Mouse (Mus musculus) adrenal gland (tissue): ENCODE measurements around the gene Fars2.
"Not testable (repeated sequence)": the region's sequence is repeated elsewhere in the genome, so short reads cannot be mapped to it uniquely, and the experiment has no call there.

Experiments used
- intact Hi-C: fragments of 180-260 bp; cut with DNase I; formaldehyde crosslinking; loops from one replicate; pipeline ENCODE4 v1.15.1; 2025

Gene Fars2

DNA sequence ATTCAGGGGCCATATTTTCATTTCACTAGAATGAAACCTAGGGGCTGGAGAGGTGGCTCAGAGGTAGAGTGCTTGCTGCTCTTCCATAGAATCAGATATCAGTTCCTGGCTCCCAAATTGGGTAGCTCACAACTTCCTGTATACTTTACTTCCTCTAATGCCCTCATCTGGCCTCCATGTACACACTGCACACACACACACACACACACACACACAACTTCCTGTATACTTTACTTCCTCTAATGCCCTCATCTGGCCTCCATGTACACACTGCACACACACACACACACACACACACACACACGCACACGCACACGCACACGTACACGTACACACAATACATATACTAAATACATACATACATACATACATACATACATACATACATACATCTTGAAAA is 248.5 kb downstream of the Fars2 start:
- intact Hi-C loops: not testable (repeated sequence)

DNA sequence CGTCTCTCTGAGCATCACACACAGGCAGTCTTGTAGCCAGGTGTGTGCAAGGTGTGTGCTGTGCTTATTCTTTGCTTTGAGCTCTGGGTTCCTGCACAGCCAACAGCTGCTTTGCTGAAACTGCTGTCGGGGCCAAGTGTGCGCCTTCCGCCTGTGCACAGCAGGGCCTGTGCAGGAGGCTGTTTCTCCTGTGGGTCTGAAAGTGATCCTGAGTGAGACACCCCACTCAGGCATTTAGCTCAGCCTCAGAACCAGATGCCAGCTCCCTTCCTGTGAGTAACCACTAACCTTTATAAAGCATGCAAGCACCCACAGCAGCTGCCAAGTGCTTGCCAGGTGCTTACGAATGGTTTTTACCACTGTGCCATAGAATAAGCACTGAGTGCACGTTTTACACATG is 249.1 kb downstream of the Fars2 start:
- intact Hi-C loops: no loop called here

DNA sequence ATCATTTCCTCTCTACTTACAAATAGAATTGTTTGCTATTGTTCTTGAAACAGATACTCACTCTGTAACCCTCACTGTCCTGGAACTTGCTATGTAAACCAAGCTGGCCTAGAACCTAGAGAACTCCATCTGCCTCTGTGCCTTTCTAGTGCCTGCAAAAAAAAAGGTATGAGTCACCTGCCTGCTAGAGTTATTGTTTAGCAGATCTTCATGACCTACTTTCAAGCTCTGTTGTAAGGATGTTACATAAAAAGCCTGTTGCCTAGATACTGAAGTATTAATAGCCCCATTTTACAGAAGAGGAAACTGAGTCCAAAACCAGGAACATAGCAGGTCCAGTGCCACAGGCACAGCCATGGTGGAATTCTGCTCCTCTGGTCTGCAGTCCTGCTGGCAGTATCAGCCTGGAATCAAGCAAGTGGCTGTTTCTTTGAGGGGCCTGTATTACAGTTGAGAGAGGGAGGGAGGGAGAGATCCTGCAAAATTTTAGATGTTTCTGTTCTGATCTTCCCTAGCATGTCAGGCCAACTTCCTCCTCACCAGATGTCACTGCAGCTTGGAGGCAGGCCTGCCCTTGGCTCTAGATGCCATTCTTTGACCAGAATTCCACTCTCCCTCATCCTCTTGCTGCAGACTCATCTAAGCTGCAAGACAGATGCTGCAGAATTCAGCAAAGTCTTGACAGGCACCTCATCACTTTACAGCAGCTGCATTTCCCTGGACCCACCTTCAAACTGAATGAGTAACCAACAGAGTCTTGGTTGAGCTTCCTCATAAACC is 250.7 kb downstream of the Fars2 start:
- intact Hi-C loops: no loop called here

DNA sequence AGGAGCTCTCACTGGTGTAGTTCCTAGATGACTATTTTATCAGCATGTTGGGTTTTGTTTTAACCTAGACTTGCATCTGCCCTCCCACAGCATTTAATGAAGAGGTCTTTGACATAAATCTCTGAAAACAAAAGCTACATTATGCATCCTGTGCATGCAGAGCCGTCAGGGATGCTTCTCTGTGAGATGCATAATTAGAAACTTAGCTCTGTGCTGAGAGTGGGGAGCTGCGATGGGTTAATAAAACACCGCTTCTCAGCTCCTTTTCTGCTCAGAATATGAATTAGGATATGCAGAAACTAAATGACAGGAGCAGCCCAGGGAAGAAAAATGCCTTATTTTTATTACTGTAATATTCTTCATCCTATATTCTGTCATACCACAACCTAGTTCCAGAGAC is 251.6 kb downstream of the Fars2 start:
- intact Hi-C loops: no loop called here

DNA sequence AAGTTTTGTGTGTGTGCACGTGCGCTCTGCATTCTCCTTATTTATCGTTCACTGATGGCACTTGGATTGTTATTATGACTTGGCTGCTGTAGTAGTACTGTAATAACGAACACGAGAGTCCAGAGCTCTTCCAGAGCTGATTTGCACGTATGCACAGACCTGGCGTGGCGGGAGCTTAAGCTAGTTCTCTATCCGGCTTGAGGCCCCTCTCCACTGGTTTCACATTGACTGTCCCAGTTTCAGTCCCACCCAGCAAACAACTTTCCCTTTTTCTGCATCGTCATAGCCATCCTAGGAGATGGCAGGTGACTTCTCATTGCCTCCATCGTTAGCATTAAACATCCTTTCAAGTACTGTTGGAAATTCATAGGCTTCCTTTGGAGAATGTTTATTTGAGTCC is 252.2 kb downstream of the Fars2 start:
- intact Hi-C loops: no loop called here

DNA sequence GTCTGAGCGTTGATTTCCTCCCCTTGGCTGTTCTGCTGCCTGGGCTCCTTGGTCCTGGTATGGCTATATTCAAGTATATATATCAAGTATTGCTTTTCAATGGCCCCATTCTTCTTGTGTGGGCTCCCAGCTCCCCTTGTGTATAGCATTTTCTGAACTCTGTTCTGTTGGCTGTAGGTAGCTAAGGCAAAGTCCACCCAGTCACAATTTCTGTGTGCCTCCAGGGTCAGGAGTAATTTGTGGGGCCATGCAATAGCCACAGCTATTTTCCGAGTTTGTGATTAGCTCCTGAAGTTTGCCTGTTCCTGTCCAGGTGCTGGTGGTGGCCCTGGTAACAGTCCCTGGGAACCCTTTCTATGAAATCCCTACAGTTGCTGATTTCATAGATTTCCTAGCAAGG is 266.0 kb downstream of the Fars2 start:
- intact Hi-C loops: no loop called here

DNA sequence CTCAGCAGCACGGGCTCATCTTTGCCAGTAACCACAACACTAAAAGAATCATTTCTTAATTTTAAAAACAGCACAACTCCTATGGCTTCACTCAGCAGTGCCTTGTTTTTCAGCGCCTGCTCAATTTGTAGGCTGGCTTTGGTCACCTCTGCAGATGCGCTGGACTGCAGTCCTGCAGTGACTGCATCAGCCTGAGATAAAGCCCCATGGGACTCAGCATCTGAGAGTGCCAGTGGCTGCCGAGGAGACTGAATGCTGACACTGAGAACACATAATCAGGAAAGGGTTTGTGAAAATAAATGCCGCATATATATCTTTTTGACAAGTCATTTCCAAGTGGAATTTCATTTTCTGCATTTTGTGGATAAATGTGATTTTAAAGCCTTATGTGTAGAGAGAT is 268.9 kb downstream of the Fars2 start:
- intact Hi-C loops: no loop called here

DNA sequence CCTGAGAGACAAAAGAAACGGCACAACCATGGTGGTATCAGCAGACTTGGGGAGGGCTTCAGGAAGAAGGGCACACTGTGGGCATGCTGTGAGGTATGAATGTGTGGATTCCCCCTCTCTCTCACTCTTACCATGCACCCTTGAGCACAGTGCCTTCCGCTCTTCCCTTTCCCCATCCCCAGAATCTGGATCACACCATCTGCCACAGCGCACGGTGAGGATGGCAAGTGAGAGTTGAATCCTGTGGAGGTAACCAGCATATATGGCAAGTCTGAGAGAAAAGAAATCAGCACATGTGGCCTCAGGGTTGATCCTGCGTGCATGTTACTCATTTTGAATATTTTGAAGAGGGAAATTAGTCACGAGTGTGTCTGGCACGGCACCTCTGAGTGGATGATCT is 274.7 kb downstream of the Fars2 start:
- intact Hi-C loops: no loop called here

DNA sequence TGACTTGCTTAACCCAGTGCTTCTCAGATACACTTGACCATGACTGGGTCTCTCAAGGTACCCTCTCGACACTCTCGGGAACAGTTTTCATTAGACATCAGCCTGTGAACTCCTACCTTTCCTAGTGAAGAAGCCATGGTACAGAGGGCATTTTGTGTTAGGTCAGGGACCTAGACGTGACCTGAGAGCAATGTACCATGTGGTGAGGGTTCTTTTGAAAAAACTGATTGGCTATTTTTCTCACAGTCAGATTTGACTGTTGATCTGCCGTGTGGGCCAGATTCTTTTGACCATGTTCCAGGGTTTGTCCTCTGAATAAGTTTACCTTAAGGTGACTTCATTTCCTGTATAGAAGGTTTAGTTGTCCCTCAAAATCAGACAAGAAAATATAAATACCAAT is 275.5 kb downstream of the Fars2 start:
- intact Hi-C loops: no loop called here

DNA sequence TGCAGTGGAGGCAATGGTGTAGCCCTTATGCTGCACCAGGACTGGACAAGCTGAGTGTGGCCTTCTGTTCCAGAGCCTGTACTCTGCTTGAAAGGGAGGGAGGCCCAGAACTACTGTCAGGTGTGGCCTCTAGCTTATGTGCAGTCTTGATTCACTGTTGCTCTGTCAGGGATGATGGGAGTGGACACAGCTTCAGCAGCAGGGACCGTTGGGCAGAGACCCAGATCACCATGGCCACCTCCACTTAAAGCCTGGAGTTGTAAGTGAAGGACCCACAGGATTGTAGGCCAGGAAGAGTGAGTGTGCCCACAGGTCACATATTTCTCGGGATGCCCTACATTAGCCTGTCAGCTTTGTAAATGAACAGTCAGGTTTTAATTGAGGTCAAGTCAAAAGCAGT is 283.8 kb downstream of the Fars2 start:
- intact Hi-C loops: no loop called here

DNA sequence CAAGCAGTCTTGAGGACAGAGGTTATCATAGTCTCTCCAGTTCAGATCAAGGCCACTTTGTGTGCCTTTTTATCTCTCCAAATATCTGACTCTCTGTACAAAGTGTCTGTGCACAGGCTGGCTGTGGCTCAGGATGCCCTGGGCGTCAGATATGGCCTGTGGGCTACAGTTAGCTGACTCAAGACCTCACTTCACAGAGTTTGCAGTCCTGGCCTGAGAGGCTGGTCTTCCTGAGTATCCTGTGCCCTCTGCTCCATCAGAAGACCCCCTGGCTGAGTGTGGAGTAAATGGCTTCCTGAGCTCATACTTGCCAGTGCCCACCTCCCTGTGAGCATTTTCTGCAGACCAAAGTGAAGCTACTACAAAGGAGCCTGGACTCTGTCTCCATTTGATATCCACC is 296.1 kb downstream of the Fars2 start:
- intact Hi-C loops: no loop called here

DNA sequence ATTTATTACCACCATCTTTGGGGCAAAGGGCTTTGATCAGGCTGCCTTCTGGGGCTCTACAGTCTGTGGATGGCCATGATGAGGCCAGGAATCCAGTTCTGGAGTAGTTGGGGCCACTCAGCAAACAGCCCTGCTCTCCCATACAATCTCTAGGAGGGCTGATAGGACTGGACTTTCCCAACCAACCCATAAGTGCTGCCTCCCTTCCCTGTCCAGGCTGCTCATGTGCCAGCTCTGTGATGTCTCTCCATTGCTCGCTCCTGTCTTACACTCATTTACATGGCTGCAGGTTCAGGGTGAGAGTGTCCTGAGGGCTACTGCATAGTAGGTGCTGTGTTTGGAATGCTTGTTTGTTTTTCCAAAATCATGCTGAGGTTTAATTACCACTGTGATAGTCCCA is 298.0 kb downstream of the Fars2 start:
- intact Hi-C loops: no loop called here

DNA sequence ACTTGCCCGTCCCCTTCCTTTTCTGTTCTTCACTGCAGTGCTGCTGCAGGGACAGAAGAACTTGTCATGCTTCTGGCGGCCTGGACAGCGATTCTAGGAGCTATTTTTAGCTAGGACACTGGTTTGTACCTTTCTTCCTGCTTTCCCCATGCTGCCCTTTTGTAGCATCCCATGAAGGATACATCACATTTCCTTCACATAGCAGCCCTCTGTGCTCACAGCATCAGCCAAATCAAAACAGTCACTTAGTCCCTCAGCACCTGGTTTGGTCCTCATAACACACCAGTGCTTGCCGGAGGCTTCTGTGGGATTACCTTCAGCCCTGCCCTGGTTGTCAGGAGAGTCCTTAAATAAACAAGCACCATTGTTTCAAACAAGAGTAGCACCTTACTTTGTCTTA is 299.3 kb downstream of the Fars2 start:
- intact Hi-C loops: no loop called here

DNA sequence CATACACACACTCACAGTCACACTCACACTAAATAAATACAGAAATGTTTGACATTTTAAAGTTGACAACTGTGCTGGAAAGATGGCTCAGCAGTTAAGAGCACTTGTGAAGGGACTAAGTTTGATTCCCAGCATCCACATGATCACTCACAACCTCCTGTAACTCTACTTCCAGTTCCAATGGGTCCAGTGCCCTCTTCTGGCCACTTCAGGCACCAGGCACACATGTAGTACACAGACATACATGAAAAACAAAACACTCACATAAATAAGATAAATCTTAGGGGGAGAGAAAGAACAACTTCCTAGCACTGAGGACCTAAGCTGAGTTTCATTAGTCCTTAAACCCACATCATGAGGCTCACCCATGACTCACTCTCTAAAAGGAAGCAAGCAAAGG is 302.1 kb downstream of the Fars2 start:
- intact Hi-C loops: no loop called here

DNA sequence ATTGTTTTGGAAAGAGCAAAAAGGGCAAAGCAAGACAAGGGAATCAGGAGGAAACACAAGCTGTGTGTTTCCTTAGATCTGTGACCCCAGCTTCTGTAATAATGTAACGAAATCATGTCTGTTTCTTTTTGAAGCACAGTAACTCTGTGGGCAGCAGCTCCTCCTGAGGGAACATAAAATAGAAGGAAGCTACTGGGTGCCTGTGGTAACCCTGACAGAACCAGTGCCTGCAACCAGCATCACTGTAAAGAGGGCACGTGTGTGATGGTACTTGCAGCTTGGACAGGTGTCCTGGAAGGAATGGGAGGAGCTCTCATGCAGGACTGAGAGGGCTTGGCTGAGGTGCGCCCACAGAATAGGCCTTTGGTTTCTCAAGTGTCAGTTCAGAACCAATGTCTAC is 305.2 kb downstream of the Fars2 start:
- intact Hi-C loops: no loop called here

DNA sequence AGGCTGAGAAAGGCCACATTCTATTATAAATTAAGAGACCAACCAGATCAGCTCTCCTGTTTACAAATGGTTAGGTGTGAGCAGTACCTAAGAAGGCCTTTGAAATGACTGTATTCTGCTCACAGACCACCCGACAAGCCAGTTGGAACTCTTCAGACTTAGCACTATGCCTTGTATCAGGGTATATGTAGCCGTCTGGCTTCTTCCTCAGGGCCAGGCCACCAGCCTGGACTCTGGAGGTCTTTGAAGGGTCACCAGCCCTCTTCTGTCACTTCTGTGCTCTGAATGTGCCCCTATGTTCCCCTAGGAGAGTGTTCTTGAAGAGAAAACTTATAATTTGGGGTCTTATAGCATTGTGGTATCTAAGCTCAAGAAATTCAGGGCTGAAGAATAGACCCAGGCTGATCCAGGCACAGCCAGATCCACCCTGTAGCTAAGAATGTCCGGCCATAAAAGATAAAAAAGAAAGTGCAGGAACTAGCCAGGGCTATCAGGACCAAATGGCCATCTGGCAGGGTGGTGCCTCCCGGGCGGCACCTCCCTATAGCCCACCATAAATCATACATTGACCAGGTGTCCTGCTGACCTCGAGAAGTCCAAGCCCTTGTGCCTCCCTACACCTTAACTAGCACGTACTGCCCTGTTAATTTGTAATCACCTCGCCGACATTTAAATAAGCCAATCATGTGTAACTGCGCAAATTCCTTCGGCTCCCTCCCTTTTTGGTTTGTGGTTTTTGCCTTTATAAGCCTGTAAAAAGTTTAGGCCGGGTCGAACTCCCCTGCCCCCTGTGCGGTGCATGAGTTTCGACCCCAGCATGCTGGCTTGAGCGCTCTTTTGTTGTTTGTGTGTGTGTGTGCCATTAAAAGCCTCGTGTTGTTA is 308.9 kb downstream of the Fars2 start:
- intact Hi-C loops: not testable (repeated sequence)

DNA sequence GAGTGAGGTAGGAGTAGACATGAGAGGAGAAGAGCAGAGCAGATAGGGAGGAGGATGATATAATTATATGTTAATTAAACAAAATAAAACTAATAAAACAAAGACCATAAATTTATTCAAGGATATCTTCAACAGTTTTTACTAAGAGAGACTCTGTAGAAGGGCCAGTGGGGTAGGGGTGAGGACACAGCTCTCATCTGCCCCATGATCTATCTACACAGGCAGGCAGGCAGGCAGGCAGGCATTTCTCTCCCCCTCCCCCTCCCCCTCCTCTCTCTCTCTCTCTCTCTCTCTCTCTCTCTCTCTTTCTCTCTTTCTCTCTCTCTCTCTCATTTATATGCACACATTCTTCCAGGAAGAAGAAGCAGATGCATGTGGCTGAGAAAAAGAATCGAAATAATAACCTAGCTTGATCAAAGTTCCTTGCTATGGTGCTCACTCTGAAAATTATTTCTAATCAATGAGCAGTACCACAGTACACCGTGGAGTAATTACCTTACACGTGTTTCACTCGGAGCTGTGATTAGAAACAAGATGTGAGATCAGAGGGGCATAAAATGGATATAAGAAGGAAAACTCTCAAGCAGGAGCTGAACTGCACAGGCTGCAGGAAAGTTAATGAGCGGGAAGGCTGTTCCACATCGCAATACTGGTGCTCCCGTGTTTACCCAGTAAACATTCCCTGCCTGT is 312.4 kb downstream of the Fars2 start:
- intact Hi-C loops: no loop called here

DNA sequence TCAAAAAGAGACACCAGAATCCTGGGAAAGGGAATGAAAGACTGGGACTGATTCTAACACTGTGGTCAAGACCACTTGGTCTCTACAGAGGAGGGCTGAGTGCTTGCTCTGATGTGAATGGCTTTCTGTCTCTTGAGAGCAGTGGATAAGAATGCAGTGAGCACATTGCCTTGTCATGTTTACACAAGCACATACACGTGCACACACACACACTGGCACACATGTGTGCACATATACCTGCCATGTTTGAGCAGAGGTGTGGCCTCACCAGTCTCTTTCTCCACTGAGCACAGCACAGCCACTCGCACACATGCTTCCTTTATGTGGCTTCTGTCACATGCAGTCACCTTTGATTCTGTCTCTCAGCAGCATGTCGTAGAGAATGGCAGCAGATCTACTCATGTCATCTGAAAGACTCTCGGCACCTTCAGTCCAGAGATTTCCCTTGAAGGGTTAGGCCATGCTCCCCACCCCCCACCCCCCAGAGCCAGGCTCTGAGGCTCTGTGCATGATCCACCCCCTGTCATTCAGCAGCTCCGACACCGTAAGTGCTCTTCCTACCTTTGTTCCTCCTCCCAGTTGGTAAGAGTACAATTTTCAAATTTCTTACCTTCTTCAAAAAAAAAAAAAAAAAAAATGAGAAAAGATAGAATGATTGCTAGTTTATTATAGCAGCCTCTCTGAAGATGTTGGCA is 313.4 kb downstream of the Fars2 start:
- intact Hi-C loops: no loop called here

DNA sequence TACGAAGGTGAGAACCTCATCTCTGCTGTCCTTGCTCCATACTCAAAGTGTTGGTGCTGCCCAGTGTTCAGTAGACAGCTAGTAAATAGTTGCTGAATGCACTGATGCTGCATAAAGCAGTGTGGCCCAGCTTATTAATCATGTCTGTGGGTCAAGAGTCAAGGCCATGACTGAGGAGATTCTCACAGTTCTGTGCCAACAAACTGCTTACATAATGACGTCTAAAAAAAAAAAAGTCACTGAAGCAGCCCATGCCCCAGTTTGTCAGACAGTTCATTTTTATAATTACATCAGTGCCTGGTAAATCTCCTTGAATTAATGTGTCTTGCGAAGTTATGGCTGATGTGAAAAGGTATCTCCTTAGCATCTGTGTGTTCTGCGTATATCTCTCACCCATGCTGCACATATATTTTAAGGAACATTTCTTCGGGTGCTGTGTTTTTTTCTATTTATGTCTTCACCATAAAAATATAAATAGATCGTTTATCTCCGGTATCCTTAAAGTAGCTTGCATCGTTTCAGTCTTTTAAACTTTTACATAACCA is 314.8 kb downstream of the Fars2 start:
- intact Hi-C loops: no loop called here

DNA sequence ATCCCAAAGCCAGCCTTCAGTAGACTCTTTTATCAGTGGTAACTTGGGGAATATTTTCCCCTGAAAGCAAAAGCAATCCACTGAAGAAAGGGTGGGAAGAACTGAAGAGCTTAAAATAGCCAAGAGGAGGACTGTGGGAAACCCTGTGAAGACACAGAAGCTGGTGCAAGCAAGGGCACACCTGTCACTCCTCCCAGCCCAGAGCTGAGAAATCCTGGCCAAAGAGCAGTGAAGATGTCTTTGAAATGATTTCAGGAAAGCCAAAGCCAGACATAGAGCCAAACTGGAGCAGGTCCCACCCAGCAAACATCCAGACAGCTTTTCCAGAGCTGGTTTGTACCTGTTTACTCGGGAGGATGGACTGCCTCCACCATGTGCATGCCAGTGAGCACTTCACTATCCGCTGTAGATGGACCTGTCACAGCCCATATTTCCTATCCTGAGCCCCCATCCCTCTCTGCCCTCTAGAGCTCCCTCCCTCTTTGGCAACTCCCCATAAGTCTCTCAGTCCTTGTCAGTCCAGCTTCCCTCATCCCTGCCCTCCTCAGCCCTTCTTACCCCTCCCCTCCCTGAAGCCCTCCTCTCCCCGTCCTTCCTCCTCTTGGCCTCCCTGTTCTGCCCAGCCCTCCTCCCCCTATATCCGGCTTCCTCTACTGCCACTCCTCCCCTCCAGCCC is 327.7 kb downstream of the Fars2 start:
- intact Hi-C loops: no loop called here

DNA sequence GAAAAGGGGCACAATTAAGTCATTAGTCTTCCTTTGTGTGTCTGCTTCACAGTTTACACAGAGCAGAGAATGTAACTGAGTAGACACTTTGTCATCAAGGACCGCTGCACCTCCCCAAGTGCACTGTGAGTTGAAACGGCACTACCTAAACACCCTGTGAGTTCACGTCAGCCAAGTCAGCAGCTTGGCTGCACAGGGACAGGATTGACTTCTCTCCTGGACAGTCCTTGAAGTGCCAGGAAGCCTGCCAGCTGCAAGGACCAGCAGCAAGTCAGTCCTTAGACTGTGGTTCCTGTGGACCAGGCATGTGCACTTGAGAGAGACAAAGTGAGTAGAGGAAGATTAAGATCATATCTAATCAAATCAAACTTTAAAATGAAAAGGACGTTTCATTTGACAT is 330.7 kb downstream of the Fars2 start:
- intact Hi-C loops: no loop called here
